Mouse (Mus musculus): ENCODE measurements around the gene Ar. TPM values are rescaled to one million over a fixed set of nuclear protein-coding genes. Genes with fewer than 3 reads are reported as not detected.

Ar gene
- polyA plus RNA-seq, 1 experiment from 2014 or later = 0.26 TPM

- ATAC-seq = no peak
- Histone ChIP-seq H3K27ac (no peak overlapping the region), H3K36me3 (no peaks in the 10 kb centered on the region), H3K4me3 (replicated peaks) (no peak overlapping the region), H3K9me3 (no peaks in the 10 kb centered on the region), H3K4me1 (replicated peaks) (no peaks in the 10 kb centered on the region), H3K27me3 (replicated peaks) (no peaks in the 10 kb centered on the region), H3K9ac (no peak overlapping the region), H3K4me2 (replicated peaks) (no peak overlapping the region)
Measured at GRCm38 (mm10) chrX:98271361-98271760, 122.8 kb downstream of the Ar start.

GRCm38 (mm10) chrX:98291763-98292162, 143.2 kb downstream of the Ar start:
- Histone ChIP-seq H3K9ac (no peak overlapping the region), H3K27ac (no peak overlapping the region), H3K9me3 (no peaks in the 10 kb centered on the region), H3K4me3 (replicated peaks) (no peak overlapping the region), H3K27me3 (replicated peaks) (no peaks in the 10 kb centered on the region), H3K4me1 (replicated peaks) (no peaks in the 10 kb centered on the region), H3K36me3 (no peaks in the 10 kb centered on the region), H3K4me2 (replicated peaks) (no peak overlapping the region)
- 36% methylated on average over 1 of the region's 1 CpGs for WGBS
- ATAC-seq = no peak

- Histone ChIP-seq H3K4me3 (replicated peaks) (no peak overlapping the region), H3K9me3 (no peaks in the 10 kb centered on the region), H3K9ac (no peak overlapping the region), H3K27ac (no peak overlapping the region), H3K4me2 (replicated peaks) (no peak overlapping the region), H3K36me3 (no peaks in the 10 kb centered on the region), H3K27me3 (replicated peaks) (no peaks in the 10 kb centered on the region), H3K4me1 (replicated peaks) (no peaks in the 10 kb centered on the region)
- 75% methylated on average over 4 of the region's 4 CpGs for WGBS
- ATAC-seq = no peak
Measured at GRCm38 (mm10) chrX:98300685-98301084, 152.1 kb downstream of the Ar start.

- WGBS = 72% methylated on average over 2 of the region's 2 CpGs
- Histone ChIP-seq H3K36me3 (no peaks in the 10 kb centered on the region), H3K4me3 (replicated peaks) (no peak overlapping the region)
Measured at GRCm38 (mm10) chrX:98301924-98302323, 153.4 kb downstream of the Ar start.

GRCm38 (mm10) chrX:98315961-98316360, 167.4 kb downstream of the Ar start:
- Histone ChIP-seq H3K4me2 (replicated peaks) (no peak overlapping the region), H3K27me3 (replicated peaks) (no peaks in the 10 kb centered on the region), H3K4me3 (replicated peaks) (no peak overlapping the region), H3K9ac (no peak overlapping the region), H3K36me3 (no peaks in the 10 kb centered on the region), H3K9me3 (no peaks in the 10 kb centered on the region), H3K4me1 (replicated peaks) (no peaks in the 10 kb centered on the region), H3K27ac (no peak overlapping the region)
- WGBS = 80% methylated on average over 3 of the region's 3 CpGs
- no peak for ATAC-seq

More at GRCm38 (mm10) chrX:98301924-98302323, 153.4 kb downstream of the Ar start:
- no peaks in the 10 kb centered on the region for H3K9me3 ChIP-seq
- H3K4me2 ChIP-seq (replicated peaks) = no peak overlapping the region
- no peak for ATAC-seq
- H3K9ac ChIP-seq = no peak overlapping the region
- H3K27ac ChIP-seq = no peak overlapping the region
- H3K27me3 ChIP-seq (replicated peaks) = no peaks in the 10 kb centered on the region
- H3K4me1 ChIP-seq (replicated peaks) = no peaks in the 10 kb centered on the region

GRCm38 (mm10) chrX:98317483-98317882, 168.9 kb downstream of the Ar start:
- no peaks in the 10 kb centered on the region for H3K4me1 ChIP-seq (replicated peaks)
- H3K27me3 ChIP-seq (replicated peaks) = no peaks in the 10 kb centered on the region
- no peak for ATAC-seq
- no peak overlapping the region for H3K27ac ChIP-seq
- H3K9me3 ChIP-seq = no peaks in the 10 kb centered on the region
- H3K36me3 ChIP-seq = no peaks in the 10 kb centered on the region
- no peak overlapping the region for H3K4me3 ChIP-seq (replicated peaks)
- no peak overlapping the region for H3K4me2 ChIP-seq (replicated peaks)
- H3K9ac ChIP-seq = no peak overlapping the region

GRCm38 (mm10) chrX:98323105-98323504, 174.5 kb downstream of the Ar start:
- Histone ChIP-seq H3K27me3 (replicated peaks) (no peaks in the 10 kb centered on the region), H3K27ac (no peak overlapping the region), H3K4me1 (replicated peaks) (no peaks in the 10 kb centered on the region), H3K9ac (no peak overlapping the region), H3K9me3 (no peaks in the 10 kb centered on the region), H3K4me3 (replicated peaks) (no peak overlapping the region), H3K4me2 (replicated peaks) (no peak overlapping the region), H3K36me3 (no peaks in the 10 kb centered on the region)
- WGBS = 72% methylated on average over 2 of the region's 2 CpGs
- no peak for ATAC-seq

GRCm38 (mm10) chrX:98347481-98347880, 198.9 kb downstream of the Ar start:
- Histone ChIP-seq H3K4me1 (replicated peaks) (no peaks in the 10 kb centered on the region), H3K27me3 (replicated peaks) (no peaks in the 10 kb centered on the region), H3K9me3 (no peaks in the 10 kb centered on the region), H3K4me2 (replicated peaks) (no peak overlapping the region), H3K9ac (no peak overlapping the region), H3K36me3 (no peaks in the 10 kb centered on the region), H3K4me3 (replicated peaks) (no peak overlapping the region), H3K27ac (no peak overlapping the region)
- WGBS = 69% methylated on average over 1 of the region's 1 CpGs
- ATAC-seq = no peak

- H3K9me3 ChIP-seq = no peaks in the 10 kb centered on the region
- 46% methylated on average over 4 of the region's 4 CpGs for WGBS
- H3K27me3 ChIP-seq (replicated peaks) = no peaks in the 10 kb centered on the region
- no peak overlapping the region for H3K9ac ChIP-seq
- ATAC-seq = no peak
- no peak overlapping the region for H3K4me3 ChIP-seq (replicated peaks)
- H3K36me3 ChIP-seq = no peaks in the 10 kb centered on the region
- H3K4me2 ChIP-seq (replicated peaks) = no peak overlapping the region
- H3K27ac ChIP-seq = no peak overlapping the region
- H3K4me1 ChIP-seq (replicated peaks) = no peaks in the 10 kb centered on the region
Measured at GRCm38 (mm10) chrX:98348036-98348435, 199.5 kb downstream of the Ar start.
